Mouse (Mus musculus): ENCODE data around the gene Tepsin.

GRCm38 (mm10) chr11:120080282-120080681 is 18.2 kb downstream of the Tepsin start:
- TF ChIP-seq POLR2A (IDR thresholded peaks at IDR 0.05; ENCODE audit: insufficient read length, low read depth): no peak
- TF ChIP-seq MAX (IDR thresholded peaks at IDR 0.05; ENCODE audit: low read depth): no peak
- TF ChIP-seq USF1 (IDR thresholded peaks at IDR 0.05; ENCODE audit: low read depth): no peak
- no peak for TF ChIP-seq MYOD1 (IDR thresholded peaks at IDR 0.05; ENCODE audit: control insufficient read depth in 1 of 3, insufficient read length in 2 of 3, low read depth in 2 of 3)
- TF ChIP-seq E2F4 (IDR thresholded peaks at IDR 0.05; ENCODE audit: insufficient read depth): no peak
- TF ChIP-seq POLR2AphosphoS2 (IDR thresholded peaks at IDR 0.05; ENCODE audit: insufficient read length, low read depth): no peak
- no peak for TF ChIP-seq MYOG (IDR thresholded peaks at IDR 0.05; ENCODE audit: control insufficient read depth in 1 of 3, insufficient read depth in 1 of 3, insufficient read length in 2 of 3, low read depth in 2 of 3)
- no peak for TF ChIP-seq CEBPB (IDR thresholded peaks at IDR 0.05; ENCODE audit: insufficient read depth, poor library complexity, severe bottlenecking)
- TF ChIP-seq SRF (IDR thresholded peaks at IDR 0.05; ENCODE audit: control insufficient read depth, insufficient read length, low read depth): no peak
- TF ChIP-seq REST (IDR thresholded peaks at IDR 0.05; ENCODE audit: insufficient read depth, insufficient read length): no peak

All from myocyte (in vitro differentiated cells).